Mouse (Mus musculus) intestine, postnatal 0 days (tissue): ENCODE data around the gene Ccrl2. TPM values are rescaled to one million over a fixed set of nuclear protein-coding genes. Genes with fewer than 3 reads are reported as not detected.

Experiments used
- ATAC-seq: fragments of 200-750 bp; cut with Nextera tagmentation; 2 replicates; pipeline ENCODE4 v1.8.0; 2017; ENCODE audit warnings: mild to moderate bottlenecking, moderate TSS enrichment, moderate library complexity
- H3K27ac ChIP-seq: fragments of 300-500 bp; sonication (generic); 2 replicates; pipeline ENCODE4 v1.5.1; 2014; ENCODE audit warnings: mild to moderate bottlenecking, low read depth, low read length, moderate library complexity
- H3K27me3 ChIP-seq: fragments of 300-500 bp; sonication (generic); replicated peaks from 2 replicates; pipeline ENCODE4 v1.6.1; 2014; ENCODE audit warnings: low read length, mixed read lengths; ENCODE audit not compliant: control insufficient read depth, insufficient read depth
- H3K36me3 ChIP-seq: fragments of 300-500 bp; sonication (generic); 2 replicates; pipeline ENCODE4 v1.6.1; 2014; ENCODE audit warnings: mild to moderate bottlenecking, moderate library complexity; ENCODE audit not compliant: control insufficient read depth, insufficient read depth
- H3K4me1 ChIP-seq: fragments of 300-500 bp; sonication (generic); replicated peaks from 2 replicates; pipeline ENCODE4 v1.6.1; 2014; ENCODE audit warnings: antibody characterized with exemption, low read length, mixed read lengths; ENCODE audit not compliant: control insufficient read depth, insufficient read depth
- H3K4me2 ChIP-seq: fragments of 300-500 bp; sonication (generic); replicated peaks from 2 replicates; pipeline ENCODE4 v1.6.1; 2014; ENCODE audit warnings: low read depth, mild to moderate bottlenecking, moderate library complexity
- H3K4me3 ChIP-seq: fragments of 300-500 bp; sonication (generic); 2 replicates; pipeline ENCODE4 v1.5.1; 2014; ENCODE audit warnings: low read depth, low read length
- H3K9ac ChIP-seq: fragments of 300-500 bp; sonication (generic); 2 replicates; pipeline ENCODE4 v1.6.1; 2014; ENCODE audit warnings: mild to moderate bottlenecking, low read depth, low read length
- H3K9me3 ChIP-seq: fragments of 300-500 bp; sonication (generic); 2 replicates; pipeline ENCODE4 v1.6.1; 2016; ENCODE audit warnings: mixed run types; ENCODE audit not compliant: control insufficient read depth
- CTCF ChIP-seq: sonication (generic); IDR thresholded peaks from 2 replicates; pipeline ENCODE4 v1.5.1; 2016; ENCODE audit warnings: low read depth, mild to moderate bottlenecking, control low read depth, antibody characterized with exemption, moderate library complexity
- WGBS: fragments of 180-500 bp; shearing (Covaris S2); extraction: QIAGEN DNeasy Blood & Tissue Kit; methylation state at CpG from one replicate; pipeline ENCODE4 v1.1.7; 2014; 5-methylcytosine and 5-hydroxymethylcytosine counted together
- polyA plus RNA-seq: library from polyadenylated mRNA; unstranded; fragments of >200 nt; fragmentation: Nextera tagmentation; extraction: Ambion mirVana; gene quantifications from 2 replicates; pipeline ENCODE4 v1.2.1, GENCODE M21; 2015

Gene Ccrl2
- polyA plus RNA-seq, 1 experiment from 2014 or later = 3.8 TPM

DNA sequence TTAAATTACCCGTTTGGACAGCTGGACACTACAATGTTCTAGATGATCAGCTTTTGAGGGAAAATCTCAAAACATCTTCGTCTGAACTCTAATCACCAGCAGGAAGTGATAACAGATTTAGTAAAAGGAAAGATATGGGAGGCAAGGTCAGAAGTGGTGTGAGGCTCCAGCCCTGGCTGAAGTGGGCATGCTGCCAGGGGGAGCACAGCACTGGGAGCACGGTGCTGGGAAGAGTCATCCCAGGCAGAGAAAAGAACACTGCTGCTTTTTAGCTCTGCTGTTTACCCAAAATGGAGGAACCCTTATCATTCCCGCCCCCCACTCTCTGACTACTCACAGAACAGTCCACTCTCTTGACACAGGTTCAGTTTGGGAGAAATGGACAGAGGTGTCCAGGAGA lies 17.4 kb downstream of the Ccrl2 start:
- H3K9me3 ChIP-seq = no peaks in the 10 kb centered on the region
- H3K4me2 ChIP-seq = no peak overlapping the region
- no peaks in the 10 kb centered on the region for H3K4me1 ChIP-seq
- no peak overlapping the region for H3K27ac ChIP-seq
- no peaks in the 10 kb centered on the region for H3K36me3 ChIP-seq
- no peak overlapping the region for H3K4me3 ChIP-seq
- ATAC-seq = no peak
- TF ChIP-seq CTCF = no peak
- 63% methylated on average over 4 of the region's 4 CpGs for WGBS
- H3K27me3 ChIP-seq = no peaks in the 10 kb centered on the region
- H3K9ac ChIP-seq = no peak overlapping the region

DNA sequence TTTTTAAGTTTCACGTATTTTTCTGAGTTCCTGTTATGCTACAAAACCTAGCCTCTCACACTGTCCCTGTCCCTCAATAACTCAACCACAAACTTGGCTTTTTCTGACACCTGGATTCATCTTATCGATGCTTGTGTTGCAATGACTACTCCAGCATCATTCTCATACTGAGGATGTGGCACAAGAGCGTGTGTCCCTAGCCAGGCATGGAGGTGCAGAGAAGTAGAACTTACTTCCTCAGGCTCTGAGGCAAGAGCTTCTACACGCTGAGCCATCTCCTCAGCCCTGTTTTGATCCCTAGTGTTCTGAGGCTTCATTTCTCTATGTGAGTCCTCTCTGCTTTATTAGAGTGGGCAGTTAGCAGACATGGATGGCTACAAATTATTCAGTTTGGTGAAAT lies 23.6 kb downstream of the Ccrl2 start:
- Histone ChIP-seq H3K9me3 (no peaks in the 10 kb centered on the region), H3K27me3 (no peaks in the 10 kb centered on the region), H3K4me3 (no peak overlapping the region), H3K4me1 (no peaks in the 10 kb centered on the region), H3K27ac (no peak overlapping the region), H3K36me3 (no peaks in the 10 kb centered on the region), H3K9ac (no peak overlapping the region), H3K4me2 (no peak overlapping the region)
- 86% methylated on average over 4 of the region's 4 CpGs for WGBS
- no peak for ATAC-seq
- no peak for TF ChIP-seq CTCF

DNA sequence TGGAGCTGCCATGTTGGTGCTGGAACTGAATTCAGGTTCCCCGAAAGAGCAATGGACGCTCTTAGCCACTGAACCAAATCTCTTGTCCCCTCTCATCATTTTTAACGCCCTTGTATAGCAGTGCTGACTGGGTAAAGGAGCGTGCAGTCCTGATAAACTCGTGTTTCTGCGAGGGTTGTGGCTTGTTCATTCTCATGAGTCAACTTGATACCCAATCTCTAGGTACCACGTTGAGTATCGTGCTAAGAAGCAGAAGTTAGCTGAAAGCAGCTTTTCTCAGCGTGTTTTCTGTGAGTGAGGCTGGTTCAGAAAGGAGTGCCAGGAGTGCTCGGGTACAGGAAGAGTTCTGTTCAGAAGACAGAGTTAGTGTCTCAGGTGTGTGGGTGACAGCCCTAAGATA lies 30.5 kb downstream of the Ccrl2 start:
- Histone ChIP-seq H3K27me3 (no peaks in the 10 kb centered on the region), H3K9ac (no peak overlapping the region), H3K27ac (no peak overlapping the region), H3K9me3 (no peaks in the 10 kb centered on the region), H3K4me1 (no peaks in the 10 kb centered on the region), H3K4me2 (no peak overlapping the region), H3K4me3 (no peak overlapping the region), H3K36me3 (no peaks in the 10 kb centered on the region)
- no peak for TF ChIP-seq CTCF
- no peak for ATAC-seq
- WGBS = 88% methylated on average over 10 of the region's 10 CpGs

DNA sequence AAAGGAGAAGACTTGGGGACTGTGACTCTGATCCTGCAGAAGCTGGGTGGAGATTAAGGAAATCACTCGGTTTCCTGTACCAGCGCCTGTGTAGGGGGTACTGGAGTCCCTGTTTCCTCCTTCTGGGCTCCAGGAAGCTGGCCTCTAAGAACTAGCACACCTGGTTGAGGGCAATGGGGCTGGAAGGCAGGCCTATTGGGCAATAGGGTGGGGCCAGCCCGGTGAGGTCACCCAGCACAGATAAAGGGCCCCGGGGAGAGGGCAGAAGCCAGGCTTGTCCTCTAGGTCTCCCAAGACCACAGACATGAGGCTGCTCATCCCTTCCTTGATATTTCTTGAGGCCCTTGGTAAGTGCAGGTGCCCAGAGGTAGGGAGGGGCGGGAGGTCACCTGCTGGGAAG lies 38.3 kb downstream of the Ccrl2 start, which contains the start of gene Ltf:
Ltf (plus strand) TSS at position 250 of the 400 bp plus-strand sequence.
- Histone ChIP-seq H3K36me3 (no peaks in the 10 kb centered on the region), H3K4me3 (no peak within 1 kb of the TSS), H3K27me3 (no peaks in the 10 kb centered on the region), H3K4me1 (no peaks in the 10 kb centered on the region), H3K27ac (peak within 1 kb of the TSS; percentile 63), H3K9ac (no peak within 1 kb of the TSS), H3K9me3 (no peaks in the 10 kb centered on the region), H3K4me2 (no peak within 1 kb of the TSS)
- ATAC-seq = peak; percentile 96
- 31% methylated on average over 5 of the region's 5 CpGs for WGBS
- TF ChIP-seq CTCF = no peak

DNA sequence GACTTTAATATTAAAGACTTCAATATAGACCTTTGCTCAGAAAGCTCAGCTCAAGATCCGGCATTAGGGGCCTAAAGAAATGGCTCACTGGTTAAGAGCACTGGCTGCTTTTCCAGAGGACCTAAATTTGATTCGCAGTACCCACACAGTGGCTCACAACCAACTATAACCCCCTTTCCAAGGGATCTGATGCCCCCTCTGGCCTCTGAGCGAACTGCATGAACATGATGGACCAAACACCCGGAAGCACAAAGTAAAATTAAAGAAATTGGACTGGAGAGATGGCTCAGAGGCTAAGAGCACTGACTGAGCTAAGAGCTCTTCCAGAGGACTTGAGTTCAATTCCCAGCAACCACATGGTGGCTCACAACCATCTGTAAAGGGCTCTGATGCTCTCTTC lies 41.7 kb downstream of the Ccrl2 start:
- Histone ChIP-seq H3K4me1 (no peaks in the 10 kb centered on the region), H3K27me3 (no peaks in the 10 kb centered on the region), H3K4me2 (no peak overlapping the region), H3K27ac (no peak overlapping the region), H3K9me3 (no peaks in the 10 kb centered on the region), H3K4me3 (no peak overlapping the region), H3K9ac (no peak overlapping the region), H3K36me3 (no peaks in the 10 kb centered on the region)
- WGBS = 85% methylated on average over 4 of the region's 4 CpGs
- no peak for ATAC-seq
- peak; percentile 38 for TF ChIP-seq CTCF

DNA sequence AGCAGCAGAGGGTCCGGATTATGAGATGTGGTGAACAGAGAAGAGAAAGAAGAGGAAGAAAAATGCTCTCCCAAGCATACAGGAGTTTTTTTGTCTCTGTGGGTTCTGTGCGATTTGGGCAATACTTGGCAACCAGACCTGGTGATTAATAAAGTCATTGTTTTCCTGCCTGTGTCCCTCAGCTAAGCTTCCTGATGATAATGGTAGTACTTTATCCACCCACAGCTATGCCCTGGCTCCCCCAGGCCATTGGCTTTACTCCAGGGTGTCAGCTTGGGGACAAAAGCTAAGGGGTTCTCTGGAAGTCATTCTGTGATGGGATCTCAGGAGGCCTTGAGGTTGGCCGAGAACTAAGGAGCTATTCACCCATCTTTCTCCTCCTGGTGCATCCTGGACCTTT lies 45.3 kb downstream of the Ccrl2 start:
- ATAC-seq = no peak
- Histone ChIP-seq H3K9me3 (no peaks in the 10 kb centered on the region), H3K4me1 (no peaks in the 10 kb centered on the region), H3K9ac (no peak overlapping the region), H3K27ac (no peak overlapping the region), H3K27me3 (no peaks in the 10 kb centered on the region), H3K4me3 (no peak overlapping the region), H3K4me2 (no peak overlapping the region), H3K36me3 (no peaks in the 10 kb centered on the region)
- no peak for TF ChIP-seq CTCF
- 81% methylated on average over 3 of the region's 3 CpGs for WGBS

DNA sequence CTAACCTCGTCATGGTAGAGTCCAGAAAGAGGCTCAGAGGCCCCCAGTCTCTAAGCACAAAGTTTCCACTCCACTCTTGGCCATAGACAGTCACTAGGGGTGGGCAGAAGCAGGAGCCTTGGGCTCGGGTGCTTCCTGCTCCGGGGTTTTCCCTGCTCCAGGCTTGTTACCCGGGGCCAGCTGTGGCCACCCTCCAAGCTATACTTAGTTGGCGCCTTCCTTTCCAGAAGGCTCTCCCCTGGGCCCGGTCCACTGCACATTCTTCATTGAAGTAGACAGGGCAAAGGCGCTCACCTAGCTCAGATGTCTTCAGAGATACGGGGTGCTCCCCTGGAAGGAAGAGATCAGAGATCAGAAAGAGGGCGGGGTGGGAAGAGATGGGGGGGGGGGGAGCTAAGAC lies 45.8 kb downstream of the Ccrl2 start:
- Histone ChIP-seq H3K4me3 (no peak overlapping the region), H3K36me3 (no peaks in the 10 kb centered on the region), H3K9me3 (no peaks in the 10 kb centered on the region), H3K27me3 (no peaks in the 10 kb centered on the region), H3K4me1 (no peaks in the 10 kb centered on the region), H3K27ac (no peak overlapping the region), H3K4me2 (no peak overlapping the region), H3K9ac (no peak overlapping the region)
- 77% methylated on average over 9 of the region's 9 CpGs for WGBS
- no peak for TF ChIP-seq CTCF
- ATAC-seq = no peak
